In the genomic region with DNA sequence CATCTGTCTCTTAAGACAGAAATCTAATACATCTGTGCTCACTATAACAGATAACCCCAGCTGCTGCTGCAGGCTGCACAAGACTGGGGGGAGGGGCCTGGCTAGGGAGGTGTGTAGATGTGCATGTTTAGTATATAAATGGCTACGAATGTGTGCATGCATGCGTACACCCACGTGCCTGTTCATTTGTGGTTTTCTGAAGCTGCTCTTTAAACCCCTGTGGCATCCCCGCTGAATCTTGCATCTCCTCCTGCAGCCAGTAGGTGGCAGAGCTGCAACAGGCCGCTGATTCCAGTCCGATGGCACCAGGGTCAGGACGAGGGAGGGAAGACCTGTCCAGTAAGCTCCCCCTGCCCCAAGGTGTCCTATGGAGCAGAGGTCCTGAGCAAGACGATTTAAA, we compare ENCODE assay signal across 9 mouse cellular contexts.
A peak's percentile ranks its signal among the peaks of the same experiment; 100 is the strongest.
DNase-seq lines count a peak whose midpoint lies in the region; ATAC-seq and TF ChIP-seq lines count a peak whose summit lies in the region.
"Had no signal": no experiment of that assay in that cellular context is flagged by ENCODE, and none has a peak within 500 bp of the region (broad histone marks: within the 10 kb centered on the region; RNA-seq: fewer than 3 reads in every experiment).

No protein-coding gene starts in this region.

- peak overlapping the region; percentile 25 for H3K4me2 ChIP-seq in forebrain, embryonic 15.5 days (replicated peaks)
- H3K4me2 ChIP-seq: midbrain, embryonic 12.5 days had no signal

- 2% methylated on average over 8 of the region's 8 CpGs for WGBS in forebrain, embryonic 15.5 days

- 0 out of 2 replicates have a peak overlapping the region, but pooled peaks have one; percentile 8 for H3K9ac ChIP-seq in forebrain, embryonic 15.5 days (replicated peaks)
- H3K9ac ChIP-seq: midbrain, embryonic 12.5 days had no signal

- DNase-seq in G1E (ENCODE audit: low spot score): peak; percentile 23
- peak; percentile 74 for DNase-seq in cerebellum, adult 11 months
- DNase-seq in heart, postnatal 4 days: peak; percentile 85
- DNase-seq in layer of hippocampus, adult 2 months (ENCODE audit: low spot score in 2 of 2): peak; percentile 70 to 72
- DNase-seq in lung, postnatal 10 days: peak; percentile 82
- DNase-seq in retina, postnatal 1 day: peak; percentile 88
- peak; percentile 62 for DNase-seq in urinary bladder, postnatal 25 days (ENCODE audit: low spot score)

- H3K27ac ChIP-seq in forebrain, embryonic 15.5 days (replicated peaks): no peak overlapping the region
- H3K27ac ChIP-seq in layer of hippocampus, adult 2 months: no peak overlapping the region
- H3K27ac ChIP-seq: midbrain, embryonic 12.5 days had no signal

- no peak for ATAC-seq in G1E (ENCODE audit: extremely low read depth, insufficient number of reproducible peaks, low FRiP score, poor library complexity, severe bottlenecking)
- ATAC-seq in forebrain, embryonic 15.5 days (replicated peaks): peak; percentile 76

- no peak overlapping the region for H3K4me3 ChIP-seq in G1E (ENCODE audit: low read depth, low read length)
- H3K4me3 ChIP-seq in forebrain, embryonic 15.5 days: no peak overlapping the region
- H3K4me3 ChIP-seq in layer of hippocampus, adult 2 months: no peak overlapping the region
- H3K4me3 ChIP-seq: midbrain, embryonic 12.5 days had no signal

- TF ChIP-seq CTCF in G1E (IDR thresholded peaks at IDR 0.05; ENCODE audit: low read depth, low read length): peak; percentile 65
- TF ChIP-seq CTCF in layer of hippocampus, adult 2 months (conservative IDR thresholded peaks at IDR 0.05): peak; percentile 99

- no peaks in the 10 kb centered on the region for H3K4me1 ChIP-seq in G1E (ENCODE audit: insufficient read depth, low read depth, low read length)
- peaks cover 51% of the 10 kb centered on the region for H3K4me1 ChIP-seq in forebrain, embryonic 15.5 days

- no peaks in the 10 kb centered on the region for H3K36me3 ChIP-seq in G1E (replicated peaks)
- no peaks in the 10 kb centered on the region for H3K36me3 ChIP-seq in forebrain, embryonic 15.5 days
- H3K36me3 ChIP-seq: midbrain, embryonic 12.5 days had no signal

- no peaks in the 10 kb centered on the region for H3K9me3 ChIP-seq in G1E (replicated peaks)
- H3K9me3 ChIP-seq in forebrain, embryonic 15.5 days: no peaks in the 10 kb centered on the region
- H3K9me3 ChIP-seq: midbrain, embryonic 12.5 days had no signal

- H3K27me3 ChIP-seq in G1E (ENCODE audit: insufficient read depth, low read length): peaks cover 10% of the 10 kb centered on the region
- H3K27me3 ChIP-seq in forebrain, embryonic 15.5 days: no peaks in the 10 kb centered on the region

Comparison
In these comparisons a context has a peak if more than half of its experiments do, and no peak if none do; other contexts are left out.
1. DNase-seq: peak in every context shown above with its lines; median percentile 88 in retina, postnatal 1 day; 85 in heart, postnatal 4 days; 82 in lung, postnatal 10 days; 74 in cerebellum, adult 11 months; 71 in layer of hippocampus, adult 2 months; 62 in urinary bladder, postnatal 25 days; 23 in G1E.